Mouse (Mus musculus) thymus, adult 18-20 months (tissue): ENCODE measurements around the gene Enox1.

Experiments used
- DNase-seq, 2 experiments: peaks; one replicate each; pipeline ENCODE4 v3.0.0; 2022; ENCODE audit warnings: mixed read lengths in 2 of 2

Gene Enox1

DNA sequence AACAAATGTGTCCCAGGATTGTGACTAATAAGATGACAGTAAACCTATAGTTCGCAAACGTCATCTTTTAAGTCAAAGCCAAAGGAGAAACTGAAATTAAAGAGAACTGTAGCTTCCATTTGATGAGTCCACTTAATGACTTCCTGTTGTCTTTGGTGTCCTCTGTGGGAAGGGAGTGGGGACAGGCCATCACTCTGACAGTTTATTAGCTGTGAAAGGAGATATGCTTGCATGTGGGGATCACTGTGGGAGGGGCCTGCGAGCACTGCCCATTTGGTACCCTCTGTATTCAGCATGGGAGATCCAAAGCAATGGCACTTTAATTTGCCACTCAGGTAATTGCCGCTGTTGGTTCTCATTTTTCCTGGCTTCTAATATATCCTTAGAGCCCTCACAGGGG lies 122.6 kb downstream of the Enox1 start:
- DNase-seq: no peak

DNA sequence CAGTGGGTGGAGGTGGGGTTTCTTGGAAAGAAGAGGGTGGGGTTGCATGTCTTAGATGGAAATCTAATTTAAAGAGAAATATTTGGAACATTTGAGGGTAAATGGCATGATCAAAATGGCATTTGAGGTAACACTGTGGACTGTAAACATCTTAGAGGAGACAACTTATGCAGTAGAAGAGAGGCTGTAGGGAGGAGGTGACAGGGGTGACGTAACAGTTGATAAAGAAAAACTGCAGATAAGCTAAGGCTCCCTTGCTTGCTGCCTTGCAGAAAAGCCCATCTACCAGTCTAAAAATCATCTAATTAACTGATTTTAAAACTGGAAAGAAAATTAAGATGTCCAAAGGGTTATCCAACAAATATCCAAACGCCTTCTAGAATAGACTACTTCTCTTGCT lies 123.9 kb downstream of the Enox1 start:
- DNase-seq: no peak

DNA sequence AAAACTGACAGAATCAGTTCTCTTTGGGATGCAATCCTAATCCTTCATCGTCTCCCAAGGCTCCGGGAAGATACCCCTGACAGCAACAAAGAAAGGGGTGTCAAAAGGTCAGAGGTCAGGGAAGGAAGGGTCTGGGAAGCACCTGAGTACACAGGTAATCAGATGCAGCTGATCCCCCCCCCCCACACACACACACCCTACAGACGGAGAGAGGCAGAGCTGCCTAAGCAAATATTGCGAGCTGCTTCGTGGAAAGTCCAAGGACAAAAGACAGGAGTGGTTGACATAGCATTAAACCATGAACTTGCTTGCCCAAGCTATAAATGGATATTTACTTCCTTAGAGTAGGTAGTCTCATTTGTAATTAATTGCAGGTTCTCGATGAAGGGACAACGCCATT lies 124.3 kb downstream of the Enox1 start:
- no peak for DNase-seq

DNA sequence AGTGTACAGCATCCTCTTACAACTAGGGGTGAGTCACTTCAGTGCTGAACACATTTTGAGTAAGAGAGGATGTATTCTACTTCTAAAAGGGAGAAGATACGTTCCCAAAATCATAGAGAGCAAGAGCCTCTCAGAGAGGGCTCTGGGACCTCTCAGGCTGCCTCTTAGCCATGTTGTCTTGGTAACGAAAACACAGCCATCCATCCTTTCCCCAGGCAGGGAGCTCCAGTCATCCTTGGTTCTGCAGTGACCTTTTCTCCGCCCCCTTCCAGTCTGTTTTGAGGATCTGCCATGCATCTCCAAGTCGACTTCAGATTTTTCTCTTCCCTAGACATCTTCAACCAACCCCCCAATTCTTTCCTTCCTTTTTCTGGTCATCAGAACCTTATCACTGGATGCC lies 127.4 kb downstream of the Enox1 start:
- DNase-seq: no peak

DNA sequence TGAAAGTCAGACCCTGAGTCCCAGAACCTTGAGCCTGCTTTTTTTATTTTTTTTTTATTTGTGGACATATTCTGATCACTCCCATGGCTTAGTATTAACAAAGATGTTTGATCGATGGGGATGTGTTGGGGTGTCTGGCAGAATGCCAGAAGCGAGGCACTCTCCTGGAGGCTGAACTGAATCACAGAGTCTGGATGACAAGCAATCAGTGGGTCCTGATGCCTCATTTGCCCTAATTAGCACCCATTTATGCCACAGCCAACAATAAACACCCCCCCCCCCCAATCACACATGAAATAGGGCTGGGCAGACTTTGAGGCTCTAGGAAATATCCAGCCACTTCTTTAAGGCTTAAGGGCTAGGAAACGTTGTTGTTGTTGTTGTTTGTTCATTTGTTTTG lies 128.9 kb downstream of the Enox1 start:
- DNase-seq: no peak

DNA sequence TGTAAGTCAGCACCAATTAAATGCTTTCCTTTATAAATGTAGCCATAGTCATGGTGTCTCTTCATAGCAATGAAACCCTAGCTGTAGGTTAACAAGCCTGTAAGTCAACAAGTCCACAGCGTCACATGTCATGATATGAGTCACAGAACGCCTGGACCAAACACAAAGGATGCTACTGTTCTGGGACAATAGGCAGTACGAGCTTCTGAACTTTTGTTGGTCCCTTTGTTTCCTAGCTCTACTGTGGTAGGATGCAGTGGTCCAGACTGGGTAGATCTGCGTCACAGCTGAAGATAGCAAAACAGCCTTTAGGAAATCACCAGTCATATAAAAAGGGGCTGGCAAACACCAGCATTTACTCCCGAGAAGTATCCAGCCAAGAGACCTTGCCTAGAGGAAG lies 135.2 kb downstream of the Enox1 start:
- no peak for DNase-seq

DNA sequence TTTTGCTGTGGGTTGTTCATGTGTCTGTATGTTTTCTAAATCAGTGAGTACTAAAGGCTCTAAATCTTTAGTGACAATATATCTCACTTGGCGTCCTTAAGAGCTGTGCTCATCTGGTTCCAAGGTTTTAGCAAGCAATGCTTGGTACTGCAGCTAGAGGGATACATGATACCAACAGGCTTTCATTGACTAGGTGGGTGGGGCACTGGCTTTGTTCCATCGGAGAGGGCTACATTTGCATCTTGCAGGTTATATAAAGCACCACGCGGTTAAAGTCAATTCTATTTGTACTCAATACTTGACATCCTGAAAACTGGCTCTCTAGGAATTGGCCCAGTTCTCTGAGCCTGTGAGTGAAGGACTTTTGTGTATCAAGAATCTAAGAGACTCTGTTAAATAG lies 140.5 kb downstream of the Enox1 start:
- DNase-seq: no peak

DNA sequence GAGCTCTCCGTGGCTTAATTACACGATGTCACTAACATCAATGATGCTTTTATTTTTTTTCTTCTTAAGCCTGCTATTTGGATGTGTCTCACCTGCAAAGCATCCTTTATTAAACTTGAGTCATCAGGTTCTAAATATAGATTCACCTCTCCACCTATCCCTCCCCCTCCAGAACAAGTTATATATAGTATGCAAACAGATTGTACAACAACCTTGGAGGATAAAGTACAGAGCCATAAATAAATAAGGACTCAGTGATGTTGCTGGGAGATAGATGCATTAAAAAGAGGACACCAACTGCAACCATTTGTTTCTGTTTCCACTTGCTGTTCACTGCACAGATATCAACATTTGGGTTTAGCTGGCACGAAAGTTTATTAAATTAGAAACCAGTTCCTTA lies 141.8 kb downstream of the Enox1 start:
- no peak for DNase-seq

DNA sequence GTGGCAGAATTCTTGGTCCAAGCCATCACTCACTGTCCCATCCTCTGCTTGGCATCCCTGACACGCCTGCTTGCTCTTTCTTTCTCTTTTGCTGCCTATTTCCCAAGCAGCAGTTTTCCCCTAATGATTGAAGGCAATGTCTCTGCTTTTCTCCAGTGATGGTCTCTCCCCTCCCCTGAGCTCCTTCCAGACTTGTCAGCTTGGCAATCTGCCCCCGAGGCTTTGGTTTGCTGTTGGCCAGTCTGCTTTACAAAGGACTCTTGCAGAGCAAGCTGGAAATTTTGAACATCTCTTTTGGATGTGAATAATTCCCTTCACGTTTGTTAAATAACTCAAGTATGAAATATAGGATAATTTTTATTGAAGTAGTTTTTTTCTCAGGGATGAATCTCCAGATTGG lies 153.0 kb downstream of the Enox1 start:
- no peak for DNase-seq

DNA sequence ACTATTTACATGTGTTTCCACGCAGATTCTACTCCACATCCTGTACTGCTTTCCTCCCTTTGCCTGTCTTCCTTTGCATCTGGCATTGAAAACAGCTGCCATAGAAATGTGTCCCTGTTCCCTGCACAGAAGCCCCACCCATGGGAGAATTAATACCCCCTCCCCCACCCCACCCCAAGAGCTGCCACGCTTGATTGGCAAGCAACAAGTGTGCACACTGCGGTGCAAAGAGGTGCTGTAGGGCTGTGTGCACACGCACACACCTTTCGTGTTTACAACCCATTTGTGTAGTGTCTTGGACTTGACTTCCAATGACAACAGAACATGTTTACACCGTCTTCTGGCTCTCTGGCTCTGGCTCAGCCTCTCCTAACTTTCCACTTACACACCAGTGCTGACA lies 154.9 kb downstream of the Enox1 start:
- no peak for DNase-seq

DNA sequence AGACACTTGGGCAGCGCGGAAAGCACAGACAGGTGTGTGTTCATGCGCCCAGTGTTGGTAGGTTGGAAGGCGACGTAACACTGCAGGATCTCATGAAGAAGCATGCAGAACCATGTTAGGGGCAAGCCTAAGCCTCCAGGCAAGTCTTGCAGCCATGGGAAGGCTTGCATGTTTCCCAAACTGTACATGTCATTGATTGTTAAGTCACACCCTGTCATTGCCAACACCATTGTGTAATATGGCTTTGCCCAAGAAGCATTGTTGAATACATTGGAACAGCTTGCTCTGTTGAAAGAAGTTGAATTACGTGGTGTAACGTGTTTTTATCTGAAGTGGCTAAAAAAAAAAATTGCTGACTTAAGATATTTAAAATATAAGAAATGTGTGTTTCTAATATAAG lies 162.8 kb downstream of the Enox1 start:
- no peak for DNase-seq

DNA sequence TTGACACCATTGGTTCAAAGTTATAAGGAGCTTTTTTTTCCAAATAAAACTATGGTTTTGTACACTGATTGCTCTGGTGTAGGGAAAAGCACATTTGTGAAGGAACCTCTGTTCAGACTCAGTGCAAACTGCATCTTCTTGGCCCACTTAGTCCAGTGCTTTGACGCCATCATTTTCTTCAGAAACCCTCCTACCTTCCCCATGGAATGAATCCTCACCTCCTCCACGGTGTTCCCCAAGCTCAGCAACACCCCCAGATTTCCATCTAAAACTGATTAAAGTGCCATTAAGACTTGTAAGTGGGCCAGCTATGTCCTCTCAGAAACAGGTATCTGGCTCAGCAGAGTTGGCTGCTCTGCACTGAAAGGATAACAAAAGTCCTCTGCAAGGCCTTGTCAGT lies 167.8 kb downstream of the Enox1 start:
- DNase-seq: no peak

DNA sequence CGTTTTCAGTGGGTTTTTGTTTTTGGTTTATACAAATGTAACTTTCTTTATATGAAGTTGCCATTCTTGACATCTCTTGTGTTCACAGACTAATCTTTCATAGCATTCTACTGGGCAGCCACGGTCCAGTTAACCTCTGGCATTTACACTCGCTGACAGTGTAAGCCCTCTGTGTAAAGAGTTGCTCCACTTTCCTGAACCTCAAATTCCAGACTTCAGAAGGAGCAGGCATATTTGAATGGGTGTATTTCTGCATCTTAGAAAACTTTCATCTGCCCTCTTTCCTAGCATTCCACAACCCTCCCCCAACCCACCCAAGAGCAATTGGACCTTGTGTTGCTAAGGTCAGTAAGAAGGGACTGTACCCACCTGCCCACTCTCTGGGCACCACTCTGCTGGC lies 171.1 kb downstream of the Enox1 start:
- no peak for DNase-seq

DNA sequence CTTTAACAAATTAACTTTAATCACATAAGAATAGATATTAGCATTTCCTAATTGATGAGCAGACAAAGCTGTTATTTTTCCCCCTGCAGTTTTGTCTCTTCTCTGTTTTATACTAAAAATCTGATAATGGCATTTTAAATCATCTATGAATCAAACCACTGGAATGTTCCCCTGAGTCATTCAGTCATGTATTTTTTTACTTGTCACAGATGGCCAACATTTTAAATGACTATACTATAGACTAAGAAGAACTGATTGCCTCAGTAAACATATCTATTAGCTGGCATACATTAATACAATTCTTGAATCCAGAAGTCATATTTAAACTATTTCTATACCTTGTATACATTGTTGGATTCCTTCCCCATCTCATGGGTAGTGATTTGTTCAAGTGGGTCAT lies 173.2 kb downstream of the Enox1 start:
- DNase-seq: no peak

DNA sequence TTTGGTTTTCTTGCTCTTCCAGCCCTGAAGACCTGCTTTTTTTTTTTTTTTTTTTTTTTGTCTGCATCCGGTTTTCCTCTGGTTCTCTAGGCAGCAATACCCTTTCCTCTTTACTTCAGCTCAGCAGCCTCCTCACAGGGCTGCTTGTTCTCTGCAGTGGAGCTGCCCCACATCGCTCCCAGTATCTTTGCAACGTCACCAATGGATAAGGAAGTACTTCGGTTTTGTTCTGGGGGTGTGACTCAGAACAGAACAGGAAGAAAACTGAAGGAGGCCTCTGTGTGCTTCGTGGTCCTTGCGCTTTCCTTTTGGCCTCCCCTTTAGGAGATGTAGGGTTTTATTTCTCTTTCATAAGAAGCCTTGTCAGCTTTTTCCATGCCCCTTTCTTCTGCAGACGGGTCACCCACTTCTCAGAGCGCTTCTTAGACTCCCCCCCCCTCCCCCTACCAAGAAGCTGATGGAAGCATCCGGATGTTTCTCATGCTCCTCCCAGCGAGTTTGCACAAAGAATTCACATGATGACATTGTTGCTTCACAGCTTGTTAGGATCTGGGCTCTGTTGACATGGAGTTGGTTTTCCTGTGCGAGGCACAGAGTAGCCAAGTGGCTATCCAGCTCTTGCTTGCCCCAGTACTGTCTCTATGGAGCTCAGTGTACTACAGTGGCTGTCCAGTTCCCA lies 187.2 kb downstream of the Enox1 start:
- DNase-seq: no peak

DNA sequence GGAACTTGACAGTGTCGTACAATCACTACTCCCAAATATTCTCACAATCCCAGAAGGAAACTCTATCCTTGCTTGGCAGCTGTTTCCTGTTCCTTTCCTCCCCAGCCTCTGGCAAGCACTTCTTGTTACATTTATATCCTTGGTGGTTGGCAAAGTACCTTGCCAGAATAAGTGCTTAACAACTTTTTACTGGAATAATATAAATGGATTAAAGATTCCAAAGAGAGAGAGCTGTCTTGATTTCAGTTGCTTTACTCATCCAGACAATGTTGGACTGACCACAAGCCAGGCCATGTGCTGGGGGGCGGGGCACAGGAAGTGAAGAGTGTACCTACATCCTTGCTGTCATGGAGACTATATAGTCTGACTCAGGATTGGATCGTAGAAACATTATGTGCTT lies 189.7 kb downstream of the Enox1 start:
- no peak for DNase-seq

DNA sequence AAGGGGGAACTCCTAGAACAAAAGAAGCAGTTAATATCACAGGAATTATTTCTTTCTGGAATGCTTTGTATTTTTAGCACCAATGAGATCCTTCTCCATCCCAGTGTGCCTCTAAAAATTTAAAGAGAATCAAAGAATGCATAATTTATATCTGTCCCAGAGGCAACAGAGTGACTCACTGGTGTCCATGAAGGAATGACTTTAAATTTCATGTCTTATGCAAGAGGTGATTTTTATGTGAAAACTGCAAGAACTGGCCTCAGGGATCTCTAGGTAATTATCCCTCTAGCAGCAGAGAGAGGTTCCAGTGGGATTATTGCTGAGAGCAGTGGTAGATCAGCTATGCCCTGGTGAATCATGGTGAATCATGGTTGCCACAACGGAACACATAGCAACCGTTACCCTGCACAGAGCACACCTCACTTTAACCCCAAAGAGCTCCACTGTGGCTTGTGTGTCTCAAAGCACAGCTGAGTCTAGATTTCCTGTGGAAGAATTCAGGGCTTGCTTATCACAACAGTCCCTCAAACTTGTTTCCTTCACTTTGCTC lies 195.3 kb downstream of the Enox1 start:
- no peak for DNase-seq

DNA sequence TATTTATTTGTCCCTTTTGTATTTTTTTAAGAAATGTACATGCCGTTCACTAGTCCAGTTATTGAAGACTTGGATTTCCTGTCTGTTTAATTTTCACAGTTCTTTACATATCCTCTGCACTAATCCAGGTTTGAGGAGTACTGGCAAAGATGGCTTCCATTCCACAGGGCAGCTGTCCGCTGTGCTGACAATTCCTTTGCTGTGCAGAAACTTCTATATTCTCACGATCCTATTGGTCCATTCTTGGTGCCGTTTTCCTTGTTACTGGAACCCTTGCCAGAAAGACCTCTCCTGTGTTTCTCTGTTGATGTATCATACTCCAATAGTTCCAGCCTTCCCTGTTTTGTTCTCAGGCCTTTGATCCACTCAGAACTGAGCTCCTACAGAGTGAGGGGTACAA lies 206.1 kb downstream of the Enox1 start:
- DNase-seq: no peak

DNA sequence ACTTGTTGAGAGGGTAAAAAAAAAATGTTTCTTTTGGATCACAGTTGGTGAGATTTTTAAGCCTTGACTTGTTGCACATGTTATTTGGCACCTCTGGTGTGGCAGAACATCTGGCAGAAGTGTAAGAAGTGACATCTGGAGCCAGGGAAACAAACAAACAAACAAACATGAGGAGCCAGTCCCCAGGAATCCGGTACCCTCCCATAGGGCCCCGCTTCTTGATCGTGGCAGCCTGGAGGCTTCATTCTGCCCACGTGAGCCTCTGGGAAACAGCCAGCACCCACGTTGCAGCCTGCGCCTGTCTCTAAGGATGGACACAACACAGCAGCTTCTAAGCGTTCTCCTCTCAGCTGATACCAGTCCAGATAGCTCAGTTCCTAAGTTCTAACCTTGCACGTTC lies 211.8 kb downstream of the Enox1 start:
- DNase-seq: no peak

DNA sequence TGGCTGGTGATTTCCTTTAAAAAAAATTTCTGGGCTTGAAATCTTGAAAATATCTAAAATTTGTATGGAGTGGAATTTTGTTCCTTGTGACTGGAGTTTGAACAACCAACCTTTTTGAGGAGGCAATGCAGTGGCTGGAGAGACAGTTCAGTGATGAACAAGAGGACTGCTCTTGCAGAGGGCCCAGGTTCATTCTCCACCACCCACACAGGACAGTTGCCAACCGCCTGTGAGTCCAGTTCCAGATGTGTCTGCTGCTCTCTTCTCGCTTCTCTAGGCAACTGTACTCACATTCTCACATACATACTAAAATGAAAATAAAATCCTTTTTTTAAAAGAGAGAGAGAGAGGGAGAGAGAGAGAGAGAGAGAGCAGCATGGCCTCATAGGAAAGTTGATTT lies 212.5 kb downstream of the Enox1 start:
- no peak for DNase-seq

DNA sequence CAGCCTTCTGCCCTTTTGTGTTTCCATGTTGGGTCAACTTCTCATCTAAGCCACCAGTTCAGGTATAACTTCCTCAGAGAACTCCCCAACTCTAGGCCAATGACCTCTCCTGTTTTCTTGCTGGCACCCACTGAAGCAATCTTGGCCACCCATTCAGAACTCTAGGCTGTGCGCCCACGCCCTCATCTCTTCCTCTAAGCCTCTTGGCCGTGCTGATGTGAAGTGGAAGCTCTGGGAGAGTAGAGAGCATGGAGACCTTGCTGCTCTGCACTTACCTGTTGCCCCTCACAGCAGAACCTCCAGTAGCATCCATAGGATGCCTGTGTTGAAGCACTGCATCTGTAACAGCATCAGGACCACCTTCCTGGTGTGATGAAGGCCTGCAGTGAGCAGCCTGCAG lies 214.0 kb downstream of the Enox1 start:
- DNase-seq: no peak

DNA sequence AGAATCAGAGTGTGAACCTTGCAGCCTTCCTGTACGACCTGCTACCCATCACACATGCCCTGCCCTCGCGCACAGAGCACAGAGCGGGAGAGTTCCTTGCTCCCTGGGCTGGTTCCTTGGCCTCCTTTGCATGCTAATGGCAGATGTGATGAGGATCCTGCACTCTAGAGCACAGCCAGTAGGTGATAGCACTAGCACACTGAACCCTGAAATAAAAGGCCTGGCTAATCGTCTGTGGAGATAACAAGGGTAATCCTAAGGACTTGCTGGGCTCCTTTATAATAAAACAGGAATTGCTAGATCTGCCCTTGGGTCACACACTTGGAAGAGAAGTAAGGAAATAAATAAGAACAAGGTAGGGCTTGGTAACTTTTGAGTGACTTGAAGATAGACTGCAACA lies 215.4 kb downstream of the Enox1 start:
- no peak for DNase-seq

DNA sequence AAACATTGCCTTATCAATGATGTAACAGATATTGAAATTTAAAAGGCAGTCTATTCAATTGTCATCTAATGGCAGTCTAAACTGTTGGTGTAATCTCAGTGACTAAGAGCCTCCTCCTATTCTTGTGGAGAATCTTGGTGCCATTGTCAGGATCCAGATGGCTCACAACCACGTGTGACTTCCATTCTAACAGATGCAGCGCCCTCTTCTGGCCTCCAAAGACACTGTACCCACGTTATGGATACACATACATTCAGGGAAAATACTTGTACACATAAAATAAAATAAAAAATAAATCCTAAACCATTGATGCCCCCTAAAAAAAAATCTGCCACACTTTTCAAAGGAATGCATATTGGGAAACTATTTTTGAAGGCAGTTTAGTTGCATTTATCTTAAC lies 216.6 kb downstream of the Enox1 start:
- DNase-seq: no peak

DNA sequence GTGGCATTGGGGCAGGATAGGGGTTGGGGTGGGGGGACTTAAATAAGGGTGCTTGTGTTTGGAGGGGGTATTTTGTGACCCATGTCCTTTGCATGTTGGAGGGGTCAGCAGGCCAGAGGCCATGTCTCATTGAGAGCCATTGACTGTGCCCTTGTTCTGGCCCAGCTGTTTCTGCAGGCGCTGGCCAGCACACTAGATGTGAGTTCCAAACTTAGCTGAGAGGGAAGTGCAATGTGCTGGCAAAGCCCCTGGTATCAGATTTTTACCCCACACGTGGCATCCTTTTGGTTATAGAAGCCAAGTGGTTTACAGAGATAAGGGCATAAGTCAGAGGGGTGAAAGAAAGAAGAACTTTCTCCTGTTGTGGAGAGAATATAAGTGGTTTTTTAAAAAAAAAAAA lies 218.5 kb downstream of the Enox1 start:
- no peak for DNase-seq

DNA sequence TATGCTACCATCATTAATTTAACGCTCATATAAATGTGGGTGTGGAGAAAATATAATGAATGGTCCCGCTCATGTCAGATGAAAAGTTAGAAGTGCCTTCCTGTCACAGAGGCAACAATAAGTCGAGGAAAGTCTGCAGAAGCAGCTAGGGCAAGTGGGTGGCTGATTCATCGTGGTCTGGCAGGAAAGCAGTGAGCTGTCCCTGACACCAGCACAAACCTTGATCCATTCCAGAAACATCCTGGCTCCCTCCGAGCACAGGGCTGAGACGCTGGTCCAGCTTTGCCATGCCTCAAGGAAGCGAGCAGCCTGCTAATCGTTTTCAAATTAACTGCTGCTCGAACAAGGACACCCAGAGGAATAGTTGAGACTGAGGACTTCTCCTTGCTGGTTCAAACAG lies 219.1 kb downstream of the Enox1 start:
- no peak for DNase-seq

DNA sequence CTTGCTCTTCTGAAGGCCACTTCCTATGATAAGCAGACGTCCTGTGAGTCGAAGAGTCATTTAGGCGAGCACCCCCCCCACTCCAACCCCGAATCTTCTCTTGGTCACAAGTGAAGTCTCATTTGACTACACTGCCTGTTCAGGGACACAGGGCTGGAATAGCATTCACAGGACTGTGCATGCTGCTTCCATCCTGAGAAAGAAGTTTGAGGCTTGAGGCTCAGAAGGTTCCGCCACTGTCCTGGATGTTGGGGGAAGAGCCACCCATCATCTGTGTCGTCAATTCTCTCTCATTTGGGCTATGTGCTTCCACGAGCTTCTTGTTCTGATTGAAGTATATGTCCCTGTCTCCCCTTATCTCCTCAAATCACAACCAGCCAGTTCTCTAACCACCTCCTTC lies 220.2 kb downstream of the Enox1 start:
- no peak for DNase-seq
